Mouse (Mus musculus) stomach, embryonic 15.5 days (tissue): ENCODE measurements at regions not wholly inside any gene's neighbourhood (a gene's known extent, or its start where the extent isn't known, plus 50 kb on each side); places are given as distances from the start of the nearest gene placed in this dataset.

Experiments
- ATAC-seq: fragments of 200-750 bp; cut with Nextera tagmentation; 2 replicates; pipeline ENCODE4 v1.8.0; 2017; ENCODE audit warnings: low read depth, moderate number of reproducible peaks, moderate TSS enrichment; ENCODE audit not compliant: insufficient read depth, low FRiP score
- H3K27ac ChIP-seq: fragments of 300-500 bp; sonication (generic); 2 replicates; pipeline ENCODE4 v1.5.1; 2015; ENCODE audit warnings: mild to moderate bottlenecking, inconsistent platforms
- H3K27me3 ChIP-seq: fragments of 300-500 bp; sonication (generic); replicated peaks from 2 replicates; pipeline ENCODE4 v1.6.1; 2015; ENCODE audit warnings: inconsistent platforms
- H3K36me3 ChIP-seq: fragments of 300-500 bp; sonication (generic); 2 replicates; pipeline ENCODE4 v1.6.1; 2015; ENCODE audit warnings: inconsistent platforms
- H3K4me1 ChIP-seq: fragments of 300-500 bp; sonication (generic); 2 replicates; pipeline ENCODE4 v1.6.1; 2015; ENCODE audit warnings: inconsistent platforms
- H3K4me2 ChIP-seq: fragments of 300-500 bp; sonication (generic); 2 replicates; pipeline ENCODE4 v1.6.1; 2015; ENCODE audit warnings: mild to moderate bottlenecking, inconsistent platforms
- H3K4me3 ChIP-seq: fragments of 300-500 bp; sonication (generic); replicated peaks from 2 replicates; pipeline ENCODE4 v1.5.1; 2015; ENCODE audit warnings: inconsistent platforms
- H3K9ac ChIP-seq: fragments of 300-500 bp; sonication (generic); 2 replicates; pipeline ENCODE4 v1.6.1; 2015; ENCODE audit warnings: inconsistent platforms
- H3K9me3 ChIP-seq: fragments of 300-500 bp; sonication (generic); 2 replicates; pipeline ENCODE4 v1.6.1; 2016; ENCODE audit warnings: inconsistent platforms
- WGBS: fragments of 180-500 bp; shearing (Covaris S2); methylation state at CpG from one replicate; pipeline ENCODE4 v1.1.7; 2015; 5-methylcytosine and 5-hydroxymethylcytosine counted together

GRCm38 (mm10) chr2:149467801-149468200, 62.9 kb downstream of the Cst10 start:
- no peak overlapping the region for H3K9ac ChIP-seq
- no peak overlapping the region for H3K4me3 ChIP-seq
- WGBS = 75% methylated on average over 2 of the region's 2 CpGs
- H3K4me1 ChIP-seq = no peaks in the 10 kb centered on the region
- no peak overlapping the region for H3K4me2 ChIP-seq
- H3K36me3 ChIP-seq = no peaks in the 10 kb centered on the region
- H3K27me3 ChIP-seq = no peaks in the 10 kb centered on the region
- H3K27ac ChIP-seq = no peak overlapping the region
- H3K9me3 ChIP-seq = no peaks in the 10 kb centered on the region
- no peak for ATAC-seq

DNA sequence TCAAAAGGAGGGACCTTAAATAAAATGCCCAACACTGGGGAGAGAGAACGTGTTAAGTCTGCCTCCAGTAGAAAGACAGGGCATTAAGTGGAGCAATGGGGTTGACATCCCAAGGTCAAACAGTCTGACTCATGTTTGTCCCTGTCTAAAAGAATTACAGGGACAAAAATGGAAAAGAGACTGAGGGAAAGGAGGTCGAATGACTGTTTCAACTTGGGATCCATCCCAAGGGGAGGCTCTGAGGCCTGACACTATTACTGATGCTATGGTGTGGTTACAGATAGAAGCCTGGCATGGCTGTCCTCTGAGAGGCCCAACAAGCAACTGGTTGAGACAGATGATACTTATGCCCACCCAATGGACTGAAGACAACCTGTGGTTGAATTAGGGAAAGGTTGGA, 67.6 kb downstream of the Cst10 start:
- Histone ChIP-seq H3K27ac (no peak overlapping the region), H3K4me1 (no peaks in the 10 kb centered on the region), H3K4me2 (no peak overlapping the region), H3K36me3 (no peaks in the 10 kb centered on the region), H3K27me3 (no peaks in the 10 kb centered on the region), H3K9ac (no peak overlapping the region), H3K9me3 (no peaks in the 10 kb centered on the region), H3K4me3 (no peak overlapping the region)
- 68% methylated on average over 2 of the region's 2 CpGs for WGBS
- ATAC-seq = no peak

DNA sequence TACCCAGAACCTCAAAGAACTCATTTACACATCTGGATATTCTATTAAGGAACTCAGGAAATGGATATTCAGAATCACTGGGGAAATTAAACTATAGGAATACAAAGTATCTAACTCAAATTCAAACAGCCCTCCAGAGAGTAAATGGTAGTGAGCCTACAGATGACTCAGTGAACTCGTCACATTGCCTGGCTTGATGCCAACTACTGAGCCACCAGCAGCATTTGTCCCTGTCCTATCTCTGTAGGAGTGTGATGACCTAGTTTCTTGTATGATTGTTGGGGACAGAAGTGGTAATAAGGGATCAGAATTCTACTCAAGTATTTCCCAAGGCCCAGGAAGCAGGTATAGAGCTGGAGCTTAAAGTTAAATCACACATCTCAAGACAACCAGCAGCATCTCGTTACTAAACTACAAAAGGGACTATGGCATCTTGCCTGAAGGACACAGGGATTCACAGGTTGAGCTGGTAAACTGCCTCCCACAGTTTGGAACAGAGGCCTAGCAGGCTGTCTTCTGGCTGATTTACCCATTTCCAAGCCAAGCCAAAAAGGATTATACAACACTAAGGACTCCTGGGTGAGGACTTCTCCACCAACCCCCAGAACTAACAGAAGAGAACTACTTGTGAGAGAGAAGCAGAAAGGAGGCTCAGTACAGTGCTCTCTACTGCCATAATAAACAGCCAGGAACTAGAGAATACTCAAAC, 88.6 kb downstream of the Cst10 start:
- Histone ChIP-seq H3K36me3 (no peaks in the 10 kb centered on the region), H3K9ac (no peak overlapping the region), H3K4me1 (no peaks in the 10 kb centered on the region), H3K27ac (no peak overlapping the region), H3K4me3 (no peak overlapping the region), H3K4me2 (no peak overlapping the region), H3K9me3 (no peaks in the 10 kb centered on the region), H3K27me3 (no peaks in the 10 kb centered on the region)
- ATAC-seq = no peak
- WGBS = 56% methylated on average over 2 of the region's 2 CpGs

GRCm38 (mm10) chr2:149512870-149513269, 108.0 kb downstream of the Cst10 start:
- no peaks in the 10 kb centered on the region for H3K27me3 ChIP-seq
- H3K4me2 ChIP-seq = no peak overlapping the region
- no peak for ATAC-seq
- no peak overlapping the region for H3K27ac ChIP-seq
- WGBS = 88% methylated on average over 1 of the region's 1 CpGs
- no peak overlapping the region for H3K9ac ChIP-seq
- H3K4me1 ChIP-seq = no peaks in the 10 kb centered on the region
- H3K4me3 ChIP-seq = no peak overlapping the region
- H3K36me3 ChIP-seq = no peaks in the 10 kb centered on the region
- H3K9me3 ChIP-seq = no peaks in the 10 kb centered on the region

DNA sequence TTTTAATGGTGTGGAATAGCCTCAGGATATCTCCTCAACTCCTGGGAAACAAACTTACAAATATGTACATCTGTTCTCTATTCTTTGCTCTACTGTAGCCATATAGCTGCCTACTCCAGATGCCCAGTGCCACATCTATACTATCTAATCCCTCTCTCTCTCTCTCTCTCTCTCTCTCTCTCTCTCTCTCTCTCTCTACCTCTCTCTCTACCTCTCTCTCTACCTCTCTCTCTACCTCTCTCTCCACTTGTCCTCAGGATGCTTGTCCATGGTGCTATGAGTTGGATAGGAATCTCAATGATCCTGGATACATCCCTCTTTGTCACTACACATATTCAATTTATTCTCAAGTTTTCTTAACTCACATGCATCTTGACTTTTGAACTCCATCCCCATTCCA, 119.6 kb downstream of the Cst10 start:
- H3K27ac ChIP-seq = no peak overlapping the region
- no peak overlapping the region for H3K4me2 ChIP-seq
- no peaks in the 10 kb centered on the region for H3K9me3 ChIP-seq
- H3K4me1 ChIP-seq = no peaks in the 10 kb centered on the region
- no peak overlapping the region for H3K4me3 ChIP-seq
- no peak overlapping the region for H3K9ac ChIP-seq
- ATAC-seq = no peak
- H3K36me3 ChIP-seq = no peaks in the 10 kb centered on the region
- H3K27me3 ChIP-seq = no peaks in the 10 kb centered on the region

GRCm38 (mm10) chr2:149542837-149543236, 138.0 kb downstream of the Cst10 start:
- Histone ChIP-seq H3K36me3 (no peaks in the 10 kb centered on the region), H3K4me1 (no peaks in the 10 kb centered on the region), H3K27ac (no peak overlapping the region), H3K9ac (no peak overlapping the region), H3K4me2 (no peak overlapping the region), H3K4me3 (no peak overlapping the region), H3K27me3 (no peaks in the 10 kb centered on the region), H3K9me3 (no peaks in the 10 kb centered on the region)
- WGBS = 79% methylated on average over 2 of the region's 2 CpGs
- ATAC-seq = no peak

GRCm38 (mm10) chr2:149545708-149546107, 140.9 kb downstream of the Cst10 start:
- Histone ChIP-seq H3K36me3 (no peaks in the 10 kb centered on the region), H3K4me1 (no peaks in the 10 kb centered on the region), H3K9ac (no peak overlapping the region), H3K27ac (no peak overlapping the region), H3K4me2 (no peak overlapping the region), H3K4me3 (no peak overlapping the region), H3K9me3 (no peaks in the 10 kb centered on the region), H3K27me3 (no peaks in the 10 kb centered on the region)
- no peak for ATAC-seq
- WGBS = 65% methylated on average over 2 of the region's 2 CpGs

- Histone ChIP-seq H3K4me3 (no peak overlapping the region), H3K9me3 (no peaks in the 10 kb centered on the region), H3K9ac (no peak overlapping the region), H3K4me1 (no peaks in the 10 kb centered on the region), H3K4me2 (no peak overlapping the region), H3K27me3 (no peaks in the 10 kb centered on the region), H3K36me3 (no peaks in the 10 kb centered on the region), H3K27ac (no peak overlapping the region)
- WGBS = 92% methylated on average over 2 of the region's 2 CpGs
- no peak for ATAC-seq
These were observed 141.9 kb downstream of the Cst10 start for GRCm38 (mm10) chr2:149546639-149547200.

GRCm38 (mm10) chr2:149555209-149555608, 150.4 kb downstream of the Cst10 start:
- H3K27me3 ChIP-seq = no peaks in the 10 kb centered on the region
- ATAC-seq = no peak
- no peak overlapping the region for H3K27ac ChIP-seq
- H3K9ac ChIP-seq = no peak overlapping the region
- H3K4me3 ChIP-seq = no peak overlapping the region
- H3K4me2 ChIP-seq = no peak overlapping the region
- H3K9me3 ChIP-seq = no peaks in the 10 kb centered on the region
- H3K4me1 ChIP-seq = no peaks in the 10 kb centered on the region
- no peaks in the 10 kb centered on the region for H3K36me3 ChIP-seq

- no peak overlapping the region for H3K9ac ChIP-seq
- ATAC-seq = no peak
- H3K4me1 ChIP-seq = no peaks in the 10 kb centered on the region
These were observed 168.9 kb downstream of the Cst10 start for GRCm38 (mm10) chr2:149573773-149574172.

GRCm38 (mm10) chr2:149602581-149602980, 197.7 kb downstream of the Cst10 start:
- Histone ChIP-seq H3K4me1 (no peaks in the 10 kb centered on the region), H3K9ac (no peak overlapping the region), H3K27me3 (no peaks in the 10 kb centered on the region), H3K36me3 (no peaks in the 10 kb centered on the region), H3K4me3 (no peak overlapping the region), H3K27ac (no peak overlapping the region), H3K4me2 (no peak overlapping the region), H3K9me3 (no peaks in the 10 kb centered on the region)
- 80% methylated on average over 2 of the region's 2 CpGs for WGBS
- ATAC-seq = no peak

More at GRCm38 (mm10) chr2:149573773-149574172, 168.9 kb downstream of the Cst10 start:
- 65% methylated on average over 1 of the region's 1 CpGs for WGBS
- Histone ChIP-seq H3K27ac (no peak overlapping the region), H3K27me3 (no peaks in the 10 kb centered on the region), H3K9me3 (no peaks in the 10 kb centered on the region), H3K4me2 (no peak overlapping the region), H3K36me3 (no peaks in the 10 kb centered on the region), H3K4me3 (no peak overlapping the region)

DNA sequence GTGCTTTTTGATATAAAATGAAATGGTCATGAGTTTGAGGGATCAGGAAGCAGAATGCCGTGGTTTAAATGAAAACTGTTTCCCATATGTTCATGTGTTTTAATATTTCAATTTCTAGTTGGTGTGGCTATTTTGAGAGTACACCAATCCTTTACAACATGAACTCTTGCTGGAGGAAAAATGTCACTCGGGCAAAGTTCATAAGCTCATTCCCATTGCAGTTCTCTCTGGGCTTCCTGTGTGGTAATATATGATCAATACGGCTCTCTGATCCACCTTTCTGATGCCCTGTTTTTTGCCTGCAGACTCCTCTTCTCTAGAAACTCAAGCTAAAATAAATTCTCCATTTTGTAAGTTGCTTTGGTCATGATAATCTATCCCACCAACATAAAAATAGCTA, 208.5 kb downstream of the Cst10 start:
- Histone ChIP-seq H3K4me1 (no peaks in the 10 kb centered on the region), H3K27me3 (no peaks in the 10 kb centered on the region), H3K4me3 (no peak overlapping the region), H3K9me3 (no peaks in the 10 kb centered on the region), H3K36me3 (no peaks in the 10 kb centered on the region), H3K9ac (no peak overlapping the region), H3K4me2 (no peak overlapping the region), H3K27ac (no peak overlapping the region)
- no peak for ATAC-seq
- WGBS = 86% methylated on average over 3 of the region's 3 CpGs
